Mouse (Mus musculus) kidney, adult 2 months (tissue): ENCODE data around the gene Nde1. TPM values are rescaled to one million over a fixed set of nuclear protein-coding genes. Genes with fewer than 3 reads are reported as not detected.

ENCODE experiments used
- DNase-seq: peaks from one replicate; pipeline ENCODE4 v3.0.0; 2021
- H3K27ac ChIP-seq: fragments of 200-500 bp; 2 replicates; pipeline ENCODE4 v1.5.1; 2012; ENCODE audit warnings: low read depth, low read length, control low read depth, inconsistent platforms; ENCODE audit not compliant: insufficient read depth
- H3K27me3 ChIP-seq: fragments of 200-500 bp; replicated peaks from 2 replicates; pipeline ENCODE4 v1.6.1; 2012; ENCODE audit warnings: mild to moderate bottlenecking, moderate library complexity, low read length, inconsistent platforms; ENCODE audit not compliant: control insufficient read depth, insufficient read depth
- H3K36me3 ChIP-seq: fragments of 200-500 bp; 2 replicates; pipeline ENCODE4 v1.6.1; 2012; ENCODE audit warnings: mild to moderate bottlenecking, moderate library complexity, low read length, inconsistent platforms; ENCODE audit not compliant: control insufficient read depth, insufficient read depth
- H3K4me1 ChIP-seq: fragments of 200-500 bp; 2 replicates; pipeline ENCODE4 v1.6.1; 2011; ENCODE audit warnings: low read length; ENCODE audit not compliant: control insufficient read depth, insufficient read depth
- H3K4me3 ChIP-seq: fragments of 200-500 bp; 2 replicates; pipeline ENCODE4 v1.5.1; 2011; ENCODE audit warnings: mild to moderate bottlenecking, low read depth, low read length, control low read depth; ENCODE audit not compliant: insufficient read depth
- CTCF ChIP-seq: fragments of 200-500 bp; conservative IDR thresholded peaks from 2 replicates; pipeline ENCODE4 v1.5.1; 2011; ENCODE audit warnings: low read depth, mild to moderate bottlenecking, control low read depth, low read length, moderate library complexity, mixed read lengths; ENCODE audit not compliant: insufficient read depth, insufficient read length
- POLR2A ChIP-seq: fragments of 200-500 bp; IDR thresholded peaks from one replicate; pipeline ENCODE4 v1.6.1; 2011; ENCODE audit warnings: low read depth, low read length, control low read depth
- WGBS: fragments of 180-500 bp; shearing (Covaris S2); methylation state at CpG from one replicate; pipeline ENCODE4 v1.1.7; 2018; 5-methylcytosine and 5-hydroxymethylcytosine counted together
- polyA plus RNA-seq: library from polyadenylated mRNA; depleted of rRNA; stranded (reverse); fragments of >200 nt; gene quantifications from 2 replicates; pipeline ENCODE4 v1.2.3, GENCODE M21; 2012; rRNA removed

Nde1 gene
- polyA plus RNA-seq, 1 experiment, result 23.6 TPM

GRCm38 (mm10) chr16:14215156-14215555, 52.1 kb downstream of the Nde1 start:
- Histone ChIP-seq H3K27ac (no peak overlapping the region), H3K4me1 (no peaks in the 10 kb centered on the region), H3K4me3 (no peak overlapping the region), H3K36me3 (no peaks in the 10 kb centered on the region), H3K27me3 (no peaks in the 10 kb centered on the region)
- DNase-seq, result no peak
- TF ChIP-seq POLR2A (no peak), CTCF (no peak)
- 85% methylated on average over 3 of the region's 3 CpGs for WGBS

GRCm38 (mm10) chr16:14237100-14237723, 74.1 kb downstream of the Nde1 start:
- 15% methylated on average over 6 of the region's 6 CpGs for WGBS
- Histone ChIP-seq H3K4me3 (no peak overlapping the region), H3K27me3 (no peaks in the 10 kb centered on the region), H3K36me3 (no peaks in the 10 kb centered on the region), H3K27ac (no peak overlapping the region), H3K4me1 (no peaks in the 10 kb centered on the region)
- DNase-seq, result peak; percentile 79
- TF ChIP-seq CTCF, result peak; percentile 99
- no peak for TF ChIP-seq POLR2A

- TF ChIP-seq CTCF (no peak), POLR2A (no peak)
- 38% methylated on average over 3 of the region's 3 CpGs for WGBS
- no peak overlapping the region for H3K27ac ChIP-seq
- no peaks in the 10 kb centered on the region for H3K36me3 ChIP-seq
- no peaks in the 10 kb centered on the region for H3K4me1 ChIP-seq
- H3K27me3 ChIP-seq, result no peaks in the 10 kb centered on the region
- H3K4me3 ChIP-seq, result no peak overlapping the region
- DNase-seq, result no peak
These were observed 79.0 kb downstream of the Nde1 start for GRCm38 (mm10) chr16:14242059-14242458.

Other genes starting within 250 kb of the Nde1 start
- 0.37 and 0.41 TPM in 2 replicates for gene 2900011O08Rik, start 176.7 kb upstream of the Nde1 start, polyA plus RNA-seq
- gene Ifitm7, start 176.4 kb upstream of the Nde1 start, polyA plus RNA-seq, result 0.09 and 0.20 TPM in 2 replicates
- 11.3 and 11.5 TPM in 2 replicates for gene Marf1, start 76 bp downstream of the Nde1 start, polyA plus RNA-seq
- gene Myh11, start 128.1 kb downstream of the Nde1 start, polyA plus RNA-seq, result 5.9 and 10.3 TPM in 2 replicates
- gene Fopnl, start 154.1 kb downstream of the Nde1 start, polyA plus RNA-seq, result 32.4 and 34.6 TPM in 2 replicates
- 26.5 and 29.8 TPM in 2 replicates for gene Abcc1, start 198.3 kb downstream of the Nde1 start, polyA plus RNA-seq